Mouse (Mus musculus): Measurements from ENCODE around the gene Cacna1d.

Gene Cacna1d

GRCm38 (mm10) chr14:30056031-30056766 lies 435.1 kb downstream of the Cacna1d start:
- peak; percentile 50 for DNase-seq

GRCm38 (mm10) chr14:30054922-30055321 lies 436.3 kb downstream of the Cacna1d start:
- DNase-seq = no peak

- no peak for DNase-seq
These were observed 441.0 kb downstream of the Cacna1d start for GRCm38 (mm10) chr14:30050280-30050679.

- DNase-seq = no peak
These were observed 443.2 kb downstream of the Cacna1d start for GRCm38 (mm10) chr14:30048049-30048448.

- no peak for DNase-seq
These were observed 444.3 kb downstream of the Cacna1d start for GRCm38 (mm10) chr14:30046976-30047375.

GRCm38 (mm10) chr14:30045704-30046220 lies 445.5 kb downstream of the Cacna1d start:
- no peak for DNase-seq

- no peak for DNase-seq
These were observed 446.0 kb downstream of the Cacna1d start for GRCm38 (mm10) chr14:30045239-30045638.

GRCm38 (mm10) chr14:30043356-30043940 lies 447.8 kb downstream of the Cacna1d start:
- DNase-seq = no peak

- DNase-seq = no peak
These were observed 449.4 kb downstream of the Cacna1d start for GRCm38 (mm10) chr14:30041836-30042235.

GRCm38 (mm10) chr14:30039413-30039812 lies 451.8 kb downstream of the Cacna1d start:
- no peak for DNase-seq

- DNase-seq = peak; percentile 31
These were observed 452.8 kb downstream of the Cacna1d start for GRCm38 (mm10) chr14:30038431-30038830.

- no peak for DNase-seq
These were observed 457.9 kb downstream of the Cacna1d start for GRCm38 (mm10) chr14:30033405-30033804.

- DNase-seq = no peak
These were observed 463.9 kb downstream of the Cacna1d start for GRCm38 (mm10) chr14:30027378-30027777.

- no peak for DNase-seq
These were observed 466.9 kb downstream of the Cacna1d start for GRCm38 (mm10) chr14:30024387-30024786.

GRCm38 (mm10) chr14:30022471-30022870 lies 468.8 kb downstream of the Cacna1d start:
- no peak for DNase-seq

GRCm38 (mm10) chr14:30019792-30020575 lies 471.3 kb downstream of the Cacna1d start:
- DNase-seq = no peak

GRCm38 (mm10) chr14:30019375-30019774 lies 471.9 kb downstream of the Cacna1d start:
- DNase-seq = no peak

- no peak for DNase-seq
These were observed 472.4 kb downstream of the Cacna1d start for GRCm38 (mm10) chr14:30018846-30019245.

- DNase-seq = no peak
These were observed 472.8 kb downstream of the Cacna1d start for GRCm38 (mm10) chr14:30018463-30018801.

- DNase-seq = no peak
These were observed 473.3 kb downstream of the Cacna1d start for GRCm38 (mm10) chr14:30017794-30018462.

- no peak for DNase-seq
These were observed 474.6 kb downstream of the Cacna1d start for GRCm38 (mm10) chr14:30016666-30017065.

- DNase-seq = no peak
These were observed 476.2 kb downstream of the Cacna1d start for GRCm38 (mm10) chr14:30015008-30015407.

GRCm38 (mm10) chr14:30014487-30014886 lies 476.8 kb downstream of the Cacna1d start:
- no peak for DNase-seq

Measured in right cerebral cortex, postnatal 4 days (tissue).